Mouse (Mus musculus): ENCODE measurements around the gene Mboat2. TPM values are rescaled to one million over a fixed set of nuclear protein-coding genes. Genes with fewer than 3 reads are reported as not detected.

Gene Mboat2
- total RNA-seq, 2 experiments from 2014 or later = 7.1 to 8.4 TPM

DNA sequence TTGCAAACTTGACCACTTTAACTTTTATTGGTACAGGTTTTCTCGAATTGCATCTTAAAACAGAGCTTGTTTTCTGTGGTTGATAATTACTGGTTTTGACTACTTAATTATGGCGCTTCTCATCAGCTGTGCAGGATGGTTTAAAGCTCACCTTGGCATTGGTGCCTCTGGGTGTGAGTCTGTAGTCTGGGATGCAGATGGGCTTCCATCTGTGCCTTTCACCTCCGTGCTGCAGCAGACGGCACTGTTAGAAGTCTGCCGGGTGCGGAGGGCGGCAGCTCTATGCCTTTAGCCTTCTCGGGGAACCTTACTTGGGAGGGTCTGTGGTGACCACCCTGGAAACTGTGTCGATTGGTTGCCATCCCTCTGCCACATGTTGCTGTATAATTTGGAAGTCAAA is 29.8 kb downstream of the Mboat2 start:
- no peak for DNase-seq

DNA sequence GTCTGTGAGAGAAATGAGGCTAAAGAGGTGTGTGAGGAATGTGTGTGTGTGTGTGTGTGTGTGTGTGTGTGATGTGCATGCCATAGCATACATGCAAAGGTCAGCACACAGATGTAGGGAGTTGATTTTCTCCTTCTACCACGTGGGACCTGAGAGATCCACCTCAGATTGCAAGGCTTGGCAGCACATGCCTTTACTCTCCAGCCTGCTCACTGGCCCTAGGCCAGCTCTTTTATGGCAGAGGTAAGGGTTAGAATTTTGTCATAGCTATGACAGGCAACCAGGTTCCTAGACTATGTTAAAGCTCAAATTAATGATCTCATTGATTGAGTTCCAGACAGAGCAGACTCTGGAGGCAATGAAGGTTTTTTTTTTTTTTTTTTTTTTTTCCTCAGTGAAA is 33.1 kb downstream of the Mboat2 start:
- DNase-seq = no peak

DNA sequence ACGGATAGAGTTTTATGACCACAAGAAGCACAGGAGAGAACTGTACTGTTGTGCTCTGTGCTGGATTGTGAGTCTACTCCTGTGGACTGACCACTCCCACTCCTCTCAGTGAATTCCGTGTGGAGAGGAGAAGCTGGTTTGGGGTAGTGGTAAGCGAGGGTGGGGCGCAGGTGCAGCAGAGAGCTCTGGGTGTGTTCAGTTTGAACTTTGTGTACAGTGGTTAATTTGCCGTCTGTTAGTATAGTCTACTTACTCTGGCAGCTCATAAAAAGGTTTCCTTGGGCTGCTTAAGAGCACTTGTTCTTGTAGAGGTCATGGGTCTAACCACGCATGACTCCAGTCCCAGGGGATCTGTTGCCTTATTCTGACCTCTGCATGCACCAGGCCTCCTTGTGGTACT is 36.0 kb downstream of the Mboat2 start:
- no peak for DNase-seq

DNA sequence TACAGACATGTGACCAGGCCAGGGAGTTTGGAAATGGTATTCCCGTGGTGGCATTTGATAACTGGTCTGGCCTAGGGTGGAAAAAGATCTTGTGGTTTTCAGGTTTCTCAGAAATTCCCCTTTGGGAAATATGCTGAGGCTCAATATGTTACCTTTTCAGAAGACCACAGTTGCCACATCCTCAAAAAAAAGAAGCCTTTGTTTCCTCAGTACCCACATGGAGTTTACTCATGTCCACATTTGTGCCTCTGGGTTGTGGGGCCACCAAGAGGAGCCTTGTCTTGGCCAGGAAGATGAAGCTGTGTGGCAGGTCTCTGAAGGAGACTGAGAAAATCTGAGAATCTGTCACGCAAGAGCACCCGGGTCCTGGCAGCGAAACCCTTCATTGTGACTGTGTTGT is 38.0 kb downstream of the Mboat2 start:
- DNase-seq = no peak

DNA sequence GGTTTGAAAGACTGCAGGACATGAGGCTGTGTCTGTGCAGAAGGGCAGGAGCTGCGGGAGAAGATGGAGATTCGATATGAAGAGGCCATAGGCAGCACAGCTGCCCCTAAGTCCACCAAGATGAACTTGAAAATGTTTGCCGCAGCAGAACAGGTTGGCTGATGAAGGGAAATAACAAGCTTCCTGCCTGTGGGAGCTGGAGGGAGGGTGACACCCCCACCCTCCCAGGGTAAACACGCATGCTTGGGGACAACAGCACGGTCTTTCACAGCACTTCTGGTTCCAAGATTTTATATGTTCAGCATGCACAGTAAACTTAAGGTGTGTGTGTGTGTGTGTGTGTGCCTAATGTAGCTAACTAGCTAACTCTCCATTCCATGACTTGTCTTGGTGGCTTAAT is 38.6 kb downstream of the Mboat2 start:
- DNase-seq = no peak

DNA sequence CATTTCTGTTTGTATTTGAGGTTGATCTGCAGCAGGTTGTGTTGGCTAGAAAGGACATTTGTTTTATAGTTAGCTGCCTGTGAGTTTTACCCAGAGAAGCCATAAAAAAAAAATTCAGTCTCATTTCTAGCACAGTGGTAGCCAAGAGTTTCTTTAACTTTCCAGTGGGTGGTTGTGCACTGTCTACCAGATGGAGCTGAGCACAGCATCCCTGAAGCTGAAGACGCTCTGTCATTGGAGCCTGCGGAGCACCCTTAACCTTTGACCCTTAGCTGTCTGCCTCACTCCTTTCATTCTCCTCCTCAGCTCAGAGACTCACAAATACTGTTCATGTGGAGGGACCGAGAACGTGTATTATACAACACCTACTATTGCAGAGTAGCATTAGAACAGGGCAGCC is 40.2 kb downstream of the Mboat2 start:
- no peak for DNase-seq

- DNase-seq = no peak
Measured at GRCm38 (mm10) chr12:24872264-24872663, 41.6 kb downstream of the Mboat2 start.

DNA sequence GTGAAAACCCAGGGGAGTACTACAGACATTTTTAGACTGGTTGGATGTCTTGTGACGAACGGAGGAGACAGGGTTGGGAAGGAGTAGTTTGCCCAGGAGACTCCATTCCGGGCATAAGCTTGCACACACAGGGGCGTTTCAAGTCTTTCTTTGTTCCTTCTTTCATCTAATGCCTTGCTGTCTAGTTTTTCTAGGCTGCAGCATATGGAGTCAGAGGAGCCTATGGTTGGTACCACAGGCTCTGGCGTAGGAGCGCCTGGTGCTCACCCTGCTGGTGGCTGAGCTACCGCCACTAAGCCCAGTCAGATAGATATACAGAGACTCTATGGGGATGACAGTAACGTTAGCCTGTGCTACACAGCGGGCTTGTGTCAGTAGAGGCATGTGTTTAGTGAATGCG is 42.0 kb downstream of the Mboat2 start:
- no peak for DNase-seq

GRCm38 (mm10) chr12:24875908-24876307 is 45.2 kb downstream of the Mboat2 start:
- no peak for DNase-seq

DNA sequence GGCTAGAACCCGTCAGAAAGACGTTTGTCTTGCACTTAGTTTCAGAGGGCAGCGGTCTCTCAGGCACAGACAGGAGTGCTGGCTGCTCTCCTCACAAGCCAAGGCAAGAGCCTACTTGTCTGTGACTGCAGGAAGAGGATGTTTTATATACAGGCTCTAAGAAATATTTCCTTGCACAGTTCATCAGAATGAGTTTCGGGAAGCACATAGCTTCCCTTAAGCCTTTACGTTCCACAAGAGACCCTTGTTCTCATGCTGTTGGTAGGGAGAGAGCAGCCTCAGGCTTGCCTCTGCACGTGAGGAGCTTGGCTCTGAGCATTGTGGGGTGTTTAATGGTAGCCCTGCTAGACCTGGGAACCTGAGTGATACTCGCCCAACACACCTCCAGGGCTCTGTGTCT is 46.6 kb downstream of the Mboat2 start:
- DNase-seq = no peak

- no peak for DNase-seq
Measured at GRCm38 (mm10) chr12:24878090-24878489, 47.4 kb downstream of the Mboat2 start.

DNA sequence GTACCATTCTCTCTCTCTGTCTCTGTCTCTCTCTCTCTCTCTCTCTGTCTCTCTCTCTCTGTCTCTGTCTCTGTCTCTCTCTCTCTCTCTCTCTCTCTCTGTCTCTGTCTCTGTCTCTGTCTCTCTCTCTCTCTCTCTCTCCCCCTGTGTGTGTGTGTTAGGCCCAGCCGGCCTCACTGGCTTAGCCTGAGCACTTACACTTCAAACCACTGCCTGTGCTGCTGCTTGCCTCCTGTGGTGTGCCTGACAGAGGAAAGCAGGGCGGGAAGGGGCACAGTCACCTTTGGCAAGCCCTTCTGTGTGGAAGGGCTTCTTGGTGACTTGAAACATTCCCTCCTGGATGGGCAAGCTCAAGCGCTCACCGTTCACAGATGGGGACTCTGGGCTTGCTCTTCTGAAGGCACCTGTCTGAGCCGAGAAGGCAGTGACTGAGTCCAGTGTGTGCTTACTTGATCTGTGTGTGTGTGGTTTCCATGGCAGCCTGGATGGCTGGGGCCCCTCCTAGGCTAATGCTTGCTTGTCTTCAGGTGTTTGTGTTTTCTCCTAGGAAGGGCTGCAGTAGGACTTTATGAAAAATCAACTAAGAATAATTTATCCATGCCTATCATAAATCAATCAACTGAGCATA is 48.2 kb downstream of the Mboat2 start:
- no peak for DNase-seq

DNA sequence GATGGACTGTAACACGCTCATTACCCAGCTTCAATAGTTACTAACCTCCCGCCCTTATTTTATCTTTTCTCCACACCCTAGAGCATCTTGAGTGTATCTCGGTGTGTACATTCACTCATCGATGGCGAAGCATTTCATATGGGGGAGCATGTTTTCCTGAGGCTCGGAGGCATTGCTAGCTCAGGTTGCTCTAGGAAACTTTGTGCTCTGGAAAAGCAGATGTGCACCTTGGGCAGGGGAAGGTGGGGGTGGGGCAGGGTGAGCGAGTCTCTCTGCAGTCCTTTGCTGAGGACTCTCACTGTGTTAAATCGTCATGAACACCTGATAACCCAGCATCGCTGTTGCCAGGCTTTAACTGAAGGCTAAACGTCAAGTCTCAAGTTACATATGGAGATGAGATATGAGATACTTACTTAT is 48.9 kb downstream of the Mboat2 start:
- DNase-seq = no peak

GRCm38 (mm10) chr12:24883279-24883678 is 52.6 kb downstream of the Mboat2 start:
- DNase-seq = no peak

- DNase-seq = no peak
Measured at GRCm38 (mm10) chr12:24886800-24887199, 56.1 kb downstream of the Mboat2 start.

GRCm38 (mm10) chr12:24889371-24890051 is 58.8 kb downstream of the Mboat2 start:
- no peak for DNase-seq

DNA sequence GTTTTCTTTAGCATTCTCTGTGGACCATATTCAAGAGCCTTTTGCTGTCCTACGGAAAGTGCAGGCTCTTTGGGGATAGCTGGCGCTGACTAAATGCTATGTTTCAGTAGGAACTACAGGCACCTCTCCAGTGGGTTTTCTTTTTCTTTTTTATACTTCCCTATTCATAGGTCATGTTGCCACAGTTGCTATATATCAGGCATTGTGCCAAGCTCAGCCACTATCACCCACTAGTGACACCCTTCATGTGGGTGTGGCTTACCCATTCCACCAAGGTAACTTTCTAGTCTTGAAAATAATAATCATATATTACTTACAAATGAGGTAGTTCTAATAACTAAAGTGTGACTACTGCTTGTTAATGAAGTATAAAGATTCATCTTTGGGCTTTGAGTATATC is 59.5 kb downstream of the Mboat2 start:
- no peak for DNase-seq

DNA sequence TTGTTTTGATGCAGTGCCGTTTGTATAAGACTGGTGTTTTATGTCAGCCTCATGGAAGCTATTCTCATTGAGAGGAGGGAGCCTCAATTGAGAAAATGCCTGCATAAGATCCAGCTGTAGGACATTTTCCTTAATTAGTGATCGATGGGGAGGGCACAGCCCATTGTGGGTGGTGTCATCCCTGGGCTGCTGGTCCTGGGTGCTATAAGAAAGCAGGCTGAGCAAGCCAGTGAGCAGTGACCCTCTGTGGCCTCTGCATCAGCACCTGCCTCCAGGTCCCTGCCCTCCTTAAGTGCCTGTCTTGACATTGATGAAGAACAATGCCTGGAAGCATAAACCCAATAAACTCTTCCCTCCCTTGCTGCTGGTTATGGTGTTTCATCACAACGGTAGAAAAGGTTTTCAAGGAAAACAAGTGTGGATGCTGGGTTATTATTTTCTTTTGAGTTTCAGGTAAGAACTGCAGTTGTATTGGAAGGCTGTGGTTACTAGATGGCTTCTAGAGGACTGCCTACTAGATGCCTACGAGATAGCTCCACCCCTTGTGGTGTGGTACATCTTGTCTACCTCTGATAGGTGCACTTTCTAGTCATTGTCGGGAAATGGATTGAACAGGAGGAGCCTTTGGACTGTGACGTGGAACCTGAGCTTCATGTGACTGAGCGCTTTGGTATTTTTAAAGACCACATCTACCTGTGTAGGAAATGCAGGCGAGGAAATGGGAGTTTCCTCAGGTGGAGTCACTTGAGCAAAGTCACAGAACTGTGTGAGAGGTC is 60.2 kb downstream of the Mboat2 start:
- DNase-seq = no peak

DNA sequence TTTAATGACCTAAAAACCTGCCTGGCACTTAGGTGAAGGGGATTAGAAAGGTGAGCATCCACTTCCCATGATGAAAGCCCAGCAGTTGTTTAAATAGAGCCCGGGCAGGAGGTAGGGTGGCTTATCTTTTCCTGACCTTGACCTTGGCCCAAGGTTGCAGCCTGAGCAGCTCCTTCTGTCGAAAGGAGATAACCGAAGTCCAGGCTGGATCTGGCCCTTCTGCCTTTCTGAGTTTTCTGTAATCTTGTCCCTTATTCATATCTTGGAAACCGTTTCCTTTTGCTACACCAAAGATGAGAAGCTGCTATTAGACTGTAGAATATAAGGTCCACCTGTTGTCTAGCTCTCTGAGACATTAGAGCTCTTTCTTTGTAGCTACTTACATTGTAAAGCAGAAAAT is 61.9 kb downstream of the Mboat2 start:
- no peak for DNase-seq

GRCm38 (mm10) chr12:24893777-24894468 is 63.2 kb downstream of the Mboat2 start:
- peak; percentile 19 for DNase-seq

GRCm38 (mm10) chr12:24895352-24895751 is 64.7 kb downstream of the Mboat2 start:
- no peak for DNase-seq

- DNase-seq = no peak
Measured at GRCm38 (mm10) chr12:24897354-24897753, 66.7 kb downstream of the Mboat2 start.

- DNase-seq = no peak
Measured at GRCm38 (mm10) chr12:24898226-24898625, 67.5 kb downstream of the Mboat2 start.
